Mouse (Mus musculus): ENCODE results near the gene Pnpo. TPM values are rescaled to one million over a fixed set of nuclear protein-coding genes. Genes with fewer than 3 reads are reported as not detected.

The Pnpo gene
- total RNA-seq (2015) (16.8 and 19.9 TPM in 2 replicates), total RNA-seq (2017) (29.1 and 32.8 TPM in 2 replicates)

DNA sequence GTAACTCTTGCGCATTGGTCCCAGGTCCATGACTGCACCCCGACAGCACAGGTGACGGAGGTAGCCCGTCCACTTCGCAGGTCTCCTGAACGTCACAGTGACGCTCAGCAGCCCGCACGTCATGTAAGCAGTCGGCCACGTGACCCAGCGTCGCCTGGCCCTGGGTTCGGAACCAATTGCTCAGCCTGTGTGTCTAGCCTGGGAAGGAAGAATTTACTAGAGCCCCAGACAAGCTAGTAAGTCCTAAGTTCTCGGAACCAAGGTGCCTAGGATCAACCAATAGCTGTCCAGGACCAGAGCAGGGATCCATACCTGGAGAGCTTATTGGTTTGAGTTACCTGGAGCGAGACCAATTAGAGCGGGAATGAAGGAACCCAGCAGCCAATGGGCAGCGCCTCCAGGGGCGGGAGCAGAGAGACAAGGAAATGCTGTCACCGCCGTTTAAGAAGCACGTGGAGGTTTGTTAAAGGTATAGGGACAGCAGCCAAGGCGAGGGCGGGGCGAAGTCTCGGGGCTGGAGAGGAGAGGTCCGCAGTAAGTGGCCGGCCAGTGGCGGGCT lies at the start of gene Pnpo:
TSS of gene Pnpo (minus strand) at position 241 of the 559 bp plus-strand sequence.
- peak; percentile 93 for ATAC-seq (ENCODE audit: poor library complexity, severe bottlenecking)

DNA sequence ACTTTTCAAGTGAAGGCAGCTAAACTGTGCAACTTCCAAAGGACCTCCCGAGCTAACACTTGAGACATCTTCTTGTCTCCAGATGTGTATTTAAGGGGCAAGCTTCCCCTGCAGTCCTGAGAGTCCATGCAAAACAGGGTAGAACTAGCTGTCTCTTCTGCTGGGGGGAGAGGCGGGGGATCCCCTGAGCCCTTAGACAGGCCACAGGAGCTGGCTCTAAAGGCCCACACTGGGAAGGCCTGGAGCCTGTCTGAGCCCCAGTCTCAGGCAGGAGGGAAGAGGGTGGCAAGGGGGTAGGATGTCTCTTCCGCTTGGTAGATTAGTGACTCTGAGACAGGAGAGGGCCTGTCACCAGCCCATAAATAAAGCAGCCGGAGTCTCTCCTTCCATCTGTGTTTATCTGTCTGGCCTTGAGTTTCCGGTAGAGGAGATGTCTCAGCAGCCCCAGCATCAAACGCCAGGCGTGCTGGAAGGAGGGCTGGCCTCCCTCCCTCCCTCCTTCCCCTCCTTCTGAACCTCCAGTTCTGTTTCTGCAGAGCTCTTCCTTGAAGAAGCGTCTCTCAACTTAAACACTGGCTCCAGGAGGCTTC lies 49.0 kb upstream of the Pnpo start:
- ATAC-seq (ENCODE audit: poor library complexity, severe bottlenecking) = no peak

DNA sequence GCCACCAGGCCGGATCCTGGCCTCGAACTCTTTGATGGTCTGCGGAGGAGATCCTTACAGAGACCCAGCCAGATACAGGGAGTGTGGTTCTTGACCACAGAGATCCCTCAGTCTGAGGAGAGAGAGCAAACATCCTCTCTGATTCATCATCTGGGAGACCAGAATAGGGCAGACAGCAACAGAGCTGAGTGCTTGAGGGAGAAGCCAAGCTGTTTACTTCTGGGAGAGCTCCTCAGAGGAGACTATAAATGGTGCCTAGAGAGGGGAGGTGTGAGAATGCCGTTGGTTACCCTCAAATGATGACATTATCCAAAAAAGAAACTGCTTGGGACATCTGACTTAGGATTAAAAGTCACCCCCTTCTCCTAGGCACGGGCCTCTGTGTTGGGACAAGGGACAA lies 47.7 kb upstream of the Pnpo start:
- ATAC-seq (ENCODE audit: poor library complexity, severe bottlenecking) = no peak

DNA sequence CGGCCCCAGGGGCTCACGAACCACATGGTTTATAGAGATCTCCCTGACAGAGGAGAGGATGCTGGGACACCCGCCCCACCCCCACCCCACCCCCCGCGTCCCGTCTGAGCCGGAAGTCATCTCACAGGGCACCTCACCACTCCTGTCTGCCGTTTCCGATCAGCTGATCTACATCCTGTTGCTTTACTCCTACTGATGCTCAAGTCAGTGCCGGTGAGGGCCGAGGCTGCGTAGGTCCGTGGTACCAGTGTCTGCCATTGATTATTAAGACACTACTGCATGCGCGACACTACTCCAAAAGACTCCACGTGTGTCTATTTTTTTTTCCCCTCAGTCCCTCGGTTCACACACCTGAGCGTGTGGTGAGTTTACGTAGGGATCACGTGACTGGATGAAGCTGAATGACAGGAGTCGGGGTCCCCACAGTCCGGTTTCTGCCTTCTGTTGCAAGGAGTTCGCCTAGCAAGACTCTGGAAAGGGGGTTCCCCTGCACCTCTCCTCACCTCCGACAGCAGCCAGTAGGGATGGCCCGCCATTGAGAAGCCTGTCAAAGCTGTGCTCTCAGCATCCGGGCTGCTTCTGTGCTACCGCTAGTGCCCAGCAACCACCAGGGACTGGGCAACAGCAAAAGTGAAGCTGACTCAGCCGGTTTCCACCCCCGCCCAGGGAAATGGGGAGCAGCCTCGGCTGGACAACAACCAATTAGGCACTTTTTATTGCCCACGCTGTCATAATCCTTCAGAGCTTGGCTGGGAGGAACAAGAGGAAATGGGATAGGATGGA lies 44.3 kb upstream of the Pnpo start:
- peak; percentile 90 for ATAC-seq (ENCODE audit: poor library complexity, severe bottlenecking)

DNA sequence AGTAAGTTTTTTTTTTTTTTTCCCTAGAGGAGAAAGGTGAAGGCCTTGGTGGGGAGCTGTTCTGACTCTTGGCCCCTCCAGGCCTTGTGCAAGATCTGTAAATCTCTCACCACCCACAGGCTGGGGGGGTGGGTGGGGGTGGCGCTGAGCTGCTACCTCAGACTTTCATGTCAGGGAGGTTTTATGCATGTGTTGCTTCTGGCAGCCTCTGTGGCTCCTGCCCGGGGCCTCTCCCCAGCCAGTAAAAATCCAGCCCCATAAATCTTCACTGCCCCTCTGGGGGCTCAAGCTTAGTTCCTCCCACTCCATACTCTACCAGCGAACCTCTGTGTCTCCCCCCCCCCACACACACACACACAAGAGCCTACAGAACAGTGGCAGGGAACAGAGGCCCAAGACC lies 42.7 kb upstream of the Pnpo start:
- ATAC-seq (ENCODE audit: poor library complexity, severe bottlenecking) = no peak

DNA sequence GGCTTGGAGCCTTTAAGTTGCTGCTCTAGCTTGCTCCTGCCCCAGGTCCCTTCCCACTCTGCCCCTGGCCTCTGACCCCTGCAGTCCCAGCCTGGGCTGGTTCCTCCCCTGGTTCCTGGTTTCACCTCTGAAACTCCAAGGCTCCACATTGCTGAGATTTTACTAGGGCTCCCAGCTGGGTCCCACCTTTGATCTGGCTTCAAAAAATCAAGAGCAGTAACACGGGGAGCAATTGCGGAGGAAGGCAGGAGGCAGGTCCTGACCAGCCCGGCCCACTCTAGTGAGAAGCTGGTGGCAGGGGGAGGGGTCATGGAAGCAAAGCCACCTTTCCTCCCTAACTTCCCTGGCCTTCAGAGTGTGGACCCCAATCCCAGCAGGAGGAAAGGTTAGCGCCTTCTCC lies 41.1 kb upstream of the Pnpo start:
- no peak for ATAC-seq (ENCODE audit: poor library complexity, severe bottlenecking)

DNA sequence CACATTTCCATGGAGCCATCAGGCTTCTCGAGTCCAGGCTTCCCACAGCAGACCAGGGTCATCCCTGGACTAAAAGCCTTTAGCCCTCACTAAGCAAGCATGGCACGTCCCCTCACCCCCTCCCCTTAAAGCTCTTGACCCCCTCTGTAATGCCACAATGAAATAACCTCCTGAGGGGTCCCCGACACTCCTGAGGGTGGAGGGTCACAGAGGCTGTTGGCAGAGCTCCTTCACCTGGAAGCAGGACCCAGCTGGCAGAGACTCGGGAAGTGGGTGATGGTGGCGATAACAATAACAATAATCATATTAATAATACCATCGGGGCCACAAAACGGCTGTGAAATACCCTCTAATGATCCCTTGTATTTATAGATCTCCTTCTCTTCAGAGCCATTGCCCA lies 39.1 kb upstream of the Pnpo start, which contains the start of gene Sp2:
TSS of gene Sp2 (minus strand) at position 101 of the 400 bp plus-strand sequence.
- no peak for ATAC-seq (ENCODE audit: poor library complexity, severe bottlenecking)

DNA sequence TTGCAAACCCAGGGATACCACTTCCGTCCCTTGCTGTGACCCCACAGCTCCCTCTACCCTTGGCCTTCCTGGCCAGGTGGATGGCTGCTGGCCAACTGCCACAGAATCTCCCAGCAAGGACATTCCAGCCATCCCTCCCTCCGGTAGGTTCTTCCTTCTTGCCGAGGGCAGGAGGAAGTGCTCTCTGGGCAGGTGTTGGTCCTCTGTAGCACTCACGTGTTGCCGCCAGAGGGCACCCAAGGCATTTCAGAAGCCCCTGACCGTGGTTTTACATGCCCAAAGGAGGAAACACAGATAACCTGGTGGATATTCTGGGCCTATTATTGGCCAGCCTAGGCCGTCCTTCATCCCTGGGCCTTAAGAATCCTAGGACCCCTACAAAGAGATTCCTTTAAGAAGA lies 38.6 kb upstream of the Pnpo start:
- ATAC-seq (ENCODE audit: poor library complexity, severe bottlenecking) = peak; percentile 55

DNA sequence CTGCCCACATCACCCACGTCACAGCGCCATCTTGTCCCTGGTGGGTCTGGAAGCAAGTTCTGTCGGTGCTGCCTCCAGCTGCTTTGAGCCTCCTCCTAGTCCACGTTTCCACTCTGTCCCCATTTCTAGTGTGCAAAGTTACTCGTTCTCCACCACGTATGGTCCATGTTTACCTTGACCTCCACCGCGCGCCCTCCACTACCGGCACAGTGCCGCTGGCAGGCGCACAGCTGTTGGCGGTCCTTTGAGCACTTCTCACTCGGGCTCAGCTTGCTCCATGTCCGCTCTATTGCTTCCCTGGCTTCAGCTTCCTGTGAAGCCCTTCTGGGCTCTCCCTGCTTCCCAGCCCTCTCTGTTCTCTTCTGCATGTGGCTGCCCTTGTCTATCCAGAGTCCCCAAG lies 37.7 kb upstream of the Pnpo start:
- ATAC-seq (ENCODE audit: poor library complexity, severe bottlenecking) = no peak

DNA sequence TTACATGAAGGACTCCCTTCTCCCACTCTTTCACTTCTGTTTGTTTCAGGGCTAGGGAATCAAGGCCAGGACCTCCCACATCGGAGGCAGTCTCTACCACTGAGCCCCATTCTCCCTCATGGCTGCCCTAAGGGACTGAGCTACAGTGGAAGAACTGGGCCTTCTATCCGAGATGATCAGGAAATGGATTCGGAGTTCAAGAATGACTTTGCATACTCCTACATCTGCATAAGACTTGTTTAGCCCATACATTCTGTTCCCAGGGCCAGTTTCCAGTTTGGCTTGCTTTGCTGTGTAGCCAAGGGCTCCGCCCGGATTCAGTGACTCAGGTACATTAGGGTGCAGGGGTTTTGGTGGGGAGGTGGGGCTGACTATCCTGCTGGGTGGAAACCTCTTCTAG lies 36.2 kb upstream of the Pnpo start:
- no peak for ATAC-seq (ENCODE audit: poor library complexity, severe bottlenecking)

DNA sequence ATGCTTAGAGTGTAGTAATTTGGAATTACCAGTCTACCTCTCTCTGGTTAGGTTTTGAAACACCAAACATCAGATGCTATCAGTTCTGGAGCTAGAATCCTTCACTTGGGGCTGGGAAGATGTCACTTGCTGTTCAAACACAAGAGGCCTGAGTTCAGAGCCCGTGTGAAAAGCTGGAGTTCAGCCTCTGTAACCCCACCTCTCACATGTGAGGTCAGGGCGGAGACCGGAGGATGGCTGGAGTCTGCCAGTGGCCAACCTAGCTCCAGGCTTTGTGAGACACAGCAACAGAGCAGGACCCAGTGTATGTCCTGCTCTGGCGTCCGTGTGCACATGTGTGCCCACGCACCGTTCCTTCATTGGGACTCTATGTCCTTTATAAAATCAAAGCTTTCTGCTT lies 35.5 kb upstream of the Pnpo start:
- no peak for ATAC-seq (ENCODE audit: poor library complexity, severe bottlenecking)

DNA sequence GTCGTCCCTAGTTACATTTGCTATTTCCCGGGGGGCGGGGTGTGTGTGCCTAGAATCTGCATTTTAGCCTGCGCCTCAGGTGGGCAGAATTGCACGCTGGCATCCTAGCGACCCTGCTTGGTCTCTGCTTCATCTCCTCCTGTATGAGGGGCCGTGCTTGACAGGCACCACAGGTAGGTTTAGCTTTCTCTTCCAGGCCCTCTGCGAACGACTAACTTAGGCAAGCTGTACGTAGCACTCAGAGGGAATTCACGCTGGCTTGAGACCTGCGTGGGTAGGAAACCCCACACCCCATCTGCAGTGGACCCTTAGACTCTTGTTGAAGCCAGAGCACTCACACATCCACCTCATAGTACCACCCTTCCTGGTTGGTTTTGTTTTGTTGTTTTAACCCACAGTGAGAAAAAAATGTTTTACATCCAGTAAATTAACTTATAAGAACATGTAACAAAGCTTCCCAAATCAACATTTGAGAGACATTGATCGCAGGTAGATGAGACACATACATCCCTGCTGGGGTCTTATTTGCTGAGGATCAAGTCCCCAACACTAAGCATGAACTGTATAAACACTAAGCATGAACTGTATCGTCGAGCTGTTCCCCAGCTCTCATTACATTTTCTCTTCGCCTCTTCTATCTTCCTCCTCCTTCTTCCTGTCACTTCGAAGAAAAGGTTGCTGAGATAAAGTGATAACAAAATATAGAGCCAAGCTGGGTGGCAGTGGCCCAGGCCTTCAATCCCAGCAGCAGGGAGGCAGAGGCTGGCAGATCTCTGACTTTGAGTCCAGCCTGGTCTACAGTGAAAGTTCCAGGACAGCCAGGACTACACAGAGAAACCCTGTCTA lies 34.8 kb upstream of the Pnpo start:
- no peak for ATAC-seq (ENCODE audit: poor library complexity, severe bottlenecking)

DNA sequence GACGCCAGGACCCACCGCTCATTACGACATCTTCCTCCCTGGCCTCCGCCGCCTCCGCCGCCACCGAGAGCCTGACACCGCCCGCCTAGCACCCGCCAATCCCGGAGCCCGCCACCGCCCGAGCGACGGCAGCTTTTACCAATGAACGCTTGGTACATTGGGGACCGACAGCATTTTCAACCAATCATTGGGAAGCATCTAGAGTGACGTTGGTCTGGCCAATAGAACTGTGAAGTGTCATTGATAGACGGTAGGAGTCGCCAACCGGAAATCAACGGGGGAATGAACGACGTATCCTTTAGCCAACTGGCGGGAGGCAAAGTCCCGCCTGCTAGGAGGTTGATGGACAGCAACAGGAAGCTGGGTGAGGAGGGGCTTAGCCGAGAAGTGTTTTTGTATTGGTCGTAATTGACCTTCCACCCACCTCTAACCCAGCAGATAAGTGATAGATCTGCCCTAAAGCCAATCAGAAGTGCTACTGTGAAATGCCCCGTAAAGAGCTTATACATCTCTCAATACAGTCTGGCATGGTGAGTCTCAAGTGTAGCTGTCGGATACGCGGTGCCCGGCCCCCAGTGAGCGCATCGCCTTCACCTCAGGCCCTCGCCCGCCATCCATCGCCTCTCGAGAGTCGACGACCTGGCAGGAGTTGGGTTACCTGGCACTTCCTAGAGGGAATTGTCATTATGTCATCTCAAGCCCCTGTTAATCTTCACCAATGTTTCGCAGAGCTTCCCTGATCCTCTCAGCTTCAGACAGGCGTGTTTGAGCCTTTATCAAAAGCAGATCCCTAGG lies 34.0 kb upstream of the Pnpo start:
- peak; percentile 83 for ATAC-seq (ENCODE audit: poor library complexity, severe bottlenecking)

DNA sequence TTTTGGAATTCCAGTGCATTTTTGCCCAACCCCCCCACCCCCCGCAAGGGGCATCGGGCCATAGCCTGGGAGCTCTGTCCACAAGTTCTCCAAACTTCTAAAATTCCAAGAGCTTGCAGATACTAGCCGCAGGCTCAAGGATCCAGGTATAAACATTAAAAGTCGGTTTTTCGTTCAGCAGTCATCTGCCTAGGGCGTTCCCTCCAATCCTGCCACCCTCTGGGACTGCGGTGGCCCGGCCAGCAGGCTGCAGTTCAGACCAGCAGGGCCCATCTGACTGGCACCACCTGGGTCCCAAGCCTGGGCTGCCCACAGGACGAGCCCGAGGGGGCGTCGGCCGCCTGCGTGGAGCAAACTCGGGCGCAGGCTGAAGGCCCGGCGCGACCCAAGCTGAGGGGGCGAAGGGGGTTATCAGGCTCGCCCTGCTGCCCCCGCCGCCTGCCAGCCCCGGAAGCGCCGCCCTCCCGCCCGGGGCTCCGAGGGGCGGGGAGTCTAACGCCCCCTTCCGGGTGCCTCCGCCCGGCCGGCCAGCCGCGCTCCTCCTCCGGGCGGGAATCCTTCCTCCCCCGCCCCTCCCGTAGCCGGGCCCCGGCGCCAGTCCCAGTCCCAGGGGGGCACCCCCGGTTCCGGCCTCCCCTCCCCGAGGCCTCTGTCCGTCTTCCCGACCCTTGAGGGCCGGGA lies 33.3 kb upstream of the Pnpo start:
- ATAC-seq (ENCODE audit: poor library complexity, severe bottlenecking) = peak; percentile 34

DNA sequence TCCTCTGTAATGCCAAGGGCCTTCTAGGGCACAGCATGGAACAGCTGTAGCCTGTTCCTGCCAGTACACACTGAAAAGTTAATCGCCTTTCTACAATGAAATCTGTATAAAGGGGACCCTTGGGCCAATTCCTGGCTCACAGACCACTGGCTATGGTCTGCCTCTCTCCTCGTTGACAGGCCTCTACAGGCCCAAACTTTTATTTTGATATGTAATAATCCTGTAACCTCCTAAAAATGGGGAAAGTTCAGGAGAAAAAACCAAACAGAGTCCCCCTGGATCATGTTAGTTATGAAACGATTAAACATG lies 32.5 kb upstream of the Pnpo start:
- ATAC-seq (ENCODE audit: poor library complexity, severe bottlenecking) = no peak

DNA sequence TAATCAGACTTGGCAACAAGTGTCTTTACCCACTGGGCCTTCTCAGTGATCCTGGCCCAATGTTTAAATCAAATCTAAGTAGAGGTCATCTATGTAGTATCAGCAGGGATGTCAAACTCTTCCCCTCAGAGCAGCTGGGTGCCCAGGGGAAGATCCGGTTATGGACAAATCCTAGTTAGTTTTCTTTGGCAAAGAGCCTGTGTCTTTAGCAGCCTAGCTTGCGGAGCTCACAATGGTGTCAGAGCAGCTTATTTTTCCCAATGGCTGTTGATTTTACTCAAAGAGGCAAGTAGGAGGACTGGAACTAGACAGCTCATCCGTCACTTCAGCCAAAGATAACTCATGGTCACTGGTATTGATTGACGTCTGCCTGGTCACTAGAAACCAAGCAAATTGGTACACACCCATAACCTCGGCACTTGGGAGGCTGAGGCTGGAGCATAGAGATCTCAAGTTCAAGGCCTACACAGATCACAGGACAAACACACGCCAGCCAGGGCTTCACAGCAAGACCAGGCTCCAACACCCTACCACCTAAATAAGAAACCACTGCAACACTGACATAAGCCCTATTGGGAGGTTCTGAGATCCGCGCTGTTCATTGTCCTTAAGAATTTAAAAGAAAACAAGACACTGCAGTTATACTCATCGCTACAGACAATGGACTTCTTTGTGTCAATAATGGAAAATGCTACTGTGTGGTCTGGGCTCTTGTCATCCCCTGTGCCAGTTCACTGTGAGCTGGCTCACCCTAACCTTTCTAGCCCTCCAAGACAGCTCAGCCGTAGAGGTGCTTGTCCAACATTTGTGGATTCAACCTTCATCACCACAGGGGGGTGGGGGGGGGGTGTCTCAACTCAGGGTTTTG lies 32.0 kb upstream of the Pnpo start:
- ATAC-seq (ENCODE audit: poor library complexity, severe bottlenecking) = no peak

DNA sequence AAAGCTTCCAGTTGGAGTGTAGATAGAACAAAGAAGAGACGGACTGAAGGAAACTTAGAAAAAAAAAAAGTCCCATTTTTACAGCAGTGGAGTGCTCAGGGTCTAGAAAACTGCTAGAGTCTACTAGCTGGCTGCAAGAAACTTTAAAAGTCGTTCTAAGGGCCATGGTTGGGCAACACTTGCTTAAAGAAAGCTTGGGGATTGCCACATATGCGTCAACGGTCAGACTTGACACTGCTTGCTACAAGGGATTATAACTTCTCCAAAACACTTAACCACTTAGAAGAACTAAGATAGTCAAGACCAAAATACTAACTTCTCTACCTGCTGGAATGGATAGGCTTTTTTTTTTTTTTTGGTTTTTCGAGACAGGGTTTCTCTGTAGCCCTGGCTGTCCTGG lies 31.0 kb upstream of the Pnpo start:
- peak; percentile 41 for ATAC-seq (ENCODE audit: poor library complexity, severe bottlenecking)

DNA sequence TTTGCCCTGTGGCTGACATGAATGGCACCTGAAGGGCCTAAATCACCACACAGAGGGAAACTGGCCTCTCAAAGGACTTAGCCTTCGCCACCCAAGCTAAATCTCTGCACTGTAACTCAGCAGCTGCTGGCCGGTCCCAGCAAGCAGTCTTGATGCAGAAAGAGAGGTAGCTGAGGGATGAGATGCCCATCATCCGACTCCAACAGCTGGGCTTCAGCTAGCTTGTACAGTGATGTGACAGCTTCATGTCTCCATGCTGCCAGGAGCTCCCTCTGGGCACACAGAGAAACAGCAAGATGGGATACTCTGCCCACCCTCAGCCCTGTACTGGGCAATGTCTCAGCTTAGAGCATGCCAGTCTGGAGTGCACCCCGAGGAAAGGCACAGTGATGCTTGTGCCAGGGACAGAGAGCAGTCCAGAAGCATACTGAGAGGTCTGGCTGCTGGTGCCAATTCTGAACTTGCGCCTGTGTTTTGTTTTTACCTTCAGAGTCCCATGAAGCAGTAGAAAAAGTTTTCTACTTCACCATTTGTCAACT lies 29.7 kb upstream of the Pnpo start:
- no peak for ATAC-seq (ENCODE audit: poor library complexity, severe bottlenecking)

DNA sequence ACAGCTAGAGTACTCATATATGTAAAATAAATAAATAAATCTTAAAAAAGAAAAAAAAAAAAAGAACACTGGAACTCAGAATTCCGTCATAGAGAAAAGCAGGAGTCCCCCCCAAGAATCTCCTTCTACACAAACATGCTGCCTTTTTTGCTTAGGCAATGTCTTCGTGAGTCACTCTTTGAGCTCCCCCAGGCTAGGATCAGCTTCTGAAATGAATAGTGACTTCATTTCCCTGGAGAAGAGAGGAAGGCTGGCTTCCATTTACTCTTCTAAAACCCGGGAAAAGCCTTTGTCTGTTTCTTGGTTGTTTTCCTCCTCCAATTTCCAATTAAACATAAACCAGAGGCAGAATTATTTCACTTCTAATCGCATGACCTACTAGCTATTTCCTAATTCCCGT lies 29.1 kb upstream of the Pnpo start:
- ATAC-seq (ENCODE audit: poor library complexity, severe bottlenecking) = no peak
